In genomic region chr12:102579041-102579440, GRCm38 (mm10) we compare ENCODE assay signal across 9 mouse cellular contexts. TPM values are rescaled to one million over a fixed set of nuclear protein-coding genes. Genes with fewer than 3 reads are reported as not detected.
DNase-seq lines count a peak whose midpoint lies in the region; TF ChIP-seq lines count a peak whose summit lies in the region.
"Had no signal": no experiment of that assay in that cellular context is flagged by ENCODE, and none has a peak within 500 bp of the region (broad histone marks: within the 10 kb centered on the region; RNA-seq: fewer than 3 reads in every experiment).

No protein-coding gene starts in this region.

- TF ChIP-seq POLR2A in bone marrow macrophage, adult 2 months (IDR thresholded peaks at IDR 0.05; ENCODE audit: borderline replicate concordance, low read depth, low read length): no peak

- no peak overlapping the region for H3K27ac ChIP-seq in bone marrow macrophage, adult 2 months (ENCODE audit: insufficient read depth, low read depth, low read length)
- no peak overlapping the region for H3K27ac ChIP-seq in forebrain, embryonic 10.5 days
- H3K27ac ChIP-seq in hindbrain, embryonic 10.5 days: no peak overlapping the region
- H3K27ac ChIP-seq: embryonic facial prominence, embryonic 13.5 days had no signal

- no peaks in the 10 kb centered on the region for H3K9me3 ChIP-seq in forebrain, embryonic 10.5 days
- H3K9me3 ChIP-seq in hindbrain, embryonic 10.5 days: no peaks in the 10 kb centered on the region
- H3K9me3 ChIP-seq: embryonic facial prominence, embryonic 13.5 days had no signal

- no peaks in the 10 kb centered on the region for H3K4me1 ChIP-seq in bone marrow macrophage, adult 2 months (ENCODE audit: control insufficient read depth, insufficient read depth, low read length)
- H3K4me1 ChIP-seq in forebrain, embryonic 10.5 days: 0 out of 2 replicates have a peak, but pooled peaks cover 5% of the 10 kb centered on the region
- H3K4me1 ChIP-seq in hindbrain, embryonic 10.5 days (replicated peaks): no peaks in the 10 kb centered on the region

- peak; percentile 41 for TF ChIP-seq CTCF in bone marrow macrophage, adult 2 months (IDR thresholded peaks at IDR 0.05; ENCODE audit: low read depth, low read length)

- peaks cover 34% of the 10 kb centered on the region for H3K36me3 ChIP-seq in forebrain, embryonic 10.5 days (replicated peaks)
- peaks cover 49% of the 10 kb centered on the region for H3K36me3 ChIP-seq in hindbrain, embryonic 10.5 days

- no peak overlapping the region for H3K4me3 ChIP-seq in bone marrow macrophage, adult 2 months (ENCODE audit: insufficient read depth, low read length)
- no peak overlapping the region for H3K4me3 ChIP-seq in forebrain, embryonic 10.5 days
- no peak overlapping the region for H3K4me3 ChIP-seq in hindbrain, embryonic 10.5 days
- H3K4me3 ChIP-seq: embryonic facial prominence, embryonic 13.5 days had no signal

- H3K27me3 ChIP-seq in forebrain, embryonic 10.5 days (ENCODE audit: poor library complexity, severe bottlenecking): no peaks in the 10 kb centered on the region
- H3K27me3 ChIP-seq in hindbrain, embryonic 10.5 days (ENCODE audit: insufficient read depth, poor library complexity, severe bottlenecking): no peaks in the 10 kb centered on the region
- H3K27me3 ChIP-seq: embryonic facial prominence, embryonic 13.5 days had no signal

- WGBS in forebrain, embryonic 10.5 days: 72% methylated on average over 6 of the region's 6 CpGs
- WGBS in hindbrain, embryonic 10.5 days: 62% methylated on average over 6 of the region's 6 CpGs

- peak; percentile 84 for DNase-seq in CD4-positive, CD25-positive, alpha-beta regulatory T cell, adult 2 months (ENCODE audit: low read depth, low spot score)
- peak; percentile 60 for DNase-seq in forebrain, embryonic 10.5 days (ENCODE audit: extremely low spot score, low spot score)
- peak; percentile 81 for DNase-seq in hindbrain, embryonic 10.5 days (ENCODE audit: low spot score)
- DNase-seq in layer of hippocampus, adult 9-11 months: peak; percentile 53
- peak; percentile 68 for DNase-seq in lung, postnatal 25 days (ENCODE audit: low spot score)
- DNase-seq in retina, embryonic 14.5 days (ENCODE audit: low spot score): peak; percentile 90
- peak; percentile 75 for DNase-seq in thymus, postnatal 25 days

RNA-seq across cellular contexts. Expression of gene Chga, which starts 24.3 kb away (rescaled TPM):
- polyA plus RNA-seq in bone marrow macrophage, adult 2 months (2012; ENCODE audit: insufficient read depth, insufficient read length, missing spikeins): not detected in 2 replicates
- polyA plus RNA-seq in forebrain, embryonic 10.5 days (2016; fragmentation: Nextera tagmentation; extraction: Ambion mirVana): 6.7 and 9.2 TPM in 2 replicates
- polyA plus RNA-seq in hindbrain, embryonic 10.5 days (2016; fragmentation: Nextera tagmentation; extraction: Ambion mirVana): 15.6 and 30.1 TPM in 2 replicates
